Mouse (Mus musculus) thymus, postnatal 10 days (tissue): ENCODE results near the gene Klk12.

ENCODE experiments used
- DNase-seq, 2 experiments: peaks; one replicate each; pipeline ENCODE4 v3.0.0; 2021; ENCODE audit warnings: low spot score in 2 of 2

Gene Klk12

DNA sequence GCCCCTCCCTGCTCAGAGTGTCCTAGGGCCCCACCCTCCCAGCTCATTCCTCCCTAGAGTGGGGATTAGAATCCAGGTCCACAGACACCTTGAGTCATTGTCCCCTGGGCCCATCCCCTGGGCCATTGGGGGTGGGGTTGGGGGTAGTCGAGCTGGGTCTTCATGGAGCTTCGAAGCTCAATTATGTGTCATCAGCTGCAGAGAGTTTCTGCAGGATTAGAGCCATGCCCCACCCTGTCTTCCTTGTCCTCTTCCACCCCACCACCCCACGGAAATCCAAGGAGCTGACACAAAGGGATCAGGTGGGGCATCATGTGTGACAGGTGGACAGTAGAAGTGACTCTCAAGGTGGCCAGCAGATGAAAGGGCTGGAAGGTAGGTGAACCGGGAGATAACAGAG lies at the start of gene Klk12:
Gene Klk12, plus strand, starts transcription at position 301 of the 400 bp plus-strand sequence.
- DNase-seq: no peak

DNA sequence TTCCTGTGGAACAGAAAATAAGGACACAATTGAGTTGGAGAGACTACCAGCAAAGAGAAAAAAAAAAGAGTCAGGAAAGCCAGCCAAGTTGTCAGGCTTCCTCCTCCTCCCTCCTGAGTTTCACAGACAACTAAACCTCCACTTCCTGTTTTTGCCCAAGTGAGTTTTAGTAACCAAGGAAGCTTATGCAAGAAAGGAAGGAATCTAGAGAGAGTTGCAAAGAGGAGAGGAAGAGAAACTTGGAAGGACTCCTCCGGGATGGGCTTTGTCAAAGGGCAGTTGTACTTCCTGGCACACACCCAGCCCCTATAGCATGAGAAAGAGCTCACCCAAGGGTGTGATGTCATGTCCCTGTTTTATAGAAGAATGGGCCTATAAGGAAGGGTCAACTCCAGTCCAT lies 20.9 kb upstream of the Klk12 start:
- DNase-seq: no peak

DNA sequence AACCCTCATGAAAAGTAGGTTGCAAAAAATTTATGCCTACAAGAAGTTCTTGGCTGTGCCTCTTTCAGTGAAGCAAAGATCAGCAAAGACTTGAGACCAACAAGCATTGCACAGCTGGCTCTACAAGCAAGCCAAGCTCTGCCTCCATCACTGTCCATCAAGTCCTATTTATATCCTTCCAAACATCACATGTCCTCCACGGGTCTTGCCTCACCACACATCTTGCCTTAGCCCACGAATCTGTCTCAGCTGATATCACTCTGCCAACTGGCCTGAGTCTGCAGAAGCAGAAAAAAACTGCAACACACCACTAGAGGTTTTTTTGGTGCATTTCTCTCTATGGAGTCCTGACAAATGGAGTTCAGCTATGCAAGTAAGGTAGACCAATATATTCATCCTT lies 15.9 kb upstream of the Klk12 start:
- DNase-seq: no peak

DNA sequence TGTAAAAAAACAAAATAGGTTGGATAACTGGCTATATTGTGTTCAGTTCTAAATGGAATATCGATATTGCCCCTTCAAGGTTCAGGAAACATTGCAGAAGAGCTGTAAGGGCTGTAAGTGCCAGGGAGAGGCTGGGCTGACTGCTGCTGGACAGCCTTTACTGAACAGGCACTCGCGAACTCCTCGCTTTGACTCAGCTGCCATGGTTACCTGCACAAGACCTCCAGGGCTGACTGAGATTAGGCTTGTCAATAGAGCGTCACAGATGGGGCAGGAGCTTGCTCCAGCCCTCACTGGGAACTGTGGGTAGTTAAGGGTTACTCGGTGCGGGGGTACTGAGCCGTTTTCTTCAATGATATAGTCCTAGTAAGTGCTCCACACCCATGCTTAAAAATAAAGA lies 2.2 kb upstream of the Klk12 start:
- DNase-seq: no peak

DNA sequence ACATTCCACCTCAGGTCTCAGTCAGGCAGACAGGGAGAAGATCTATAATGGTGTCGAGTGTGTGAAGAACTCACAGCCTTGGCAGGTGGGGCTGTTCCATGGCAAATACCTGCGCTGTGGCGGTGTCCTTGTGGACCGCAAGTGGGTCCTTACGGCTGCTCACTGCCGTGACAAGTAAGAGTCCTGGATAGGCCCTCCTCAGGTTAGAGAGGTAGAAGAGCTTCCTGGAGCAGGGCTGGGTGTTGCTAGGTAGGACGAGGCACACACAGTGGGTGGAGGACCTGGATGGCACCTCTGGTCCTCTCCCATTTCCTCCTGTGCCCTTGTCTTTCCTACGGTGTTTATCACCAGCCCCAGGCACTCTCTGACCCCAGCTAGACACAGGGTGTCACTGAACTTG lies 939 bp downstream of the Klk12 start:
- DNase-seq: no peak

DNA sequence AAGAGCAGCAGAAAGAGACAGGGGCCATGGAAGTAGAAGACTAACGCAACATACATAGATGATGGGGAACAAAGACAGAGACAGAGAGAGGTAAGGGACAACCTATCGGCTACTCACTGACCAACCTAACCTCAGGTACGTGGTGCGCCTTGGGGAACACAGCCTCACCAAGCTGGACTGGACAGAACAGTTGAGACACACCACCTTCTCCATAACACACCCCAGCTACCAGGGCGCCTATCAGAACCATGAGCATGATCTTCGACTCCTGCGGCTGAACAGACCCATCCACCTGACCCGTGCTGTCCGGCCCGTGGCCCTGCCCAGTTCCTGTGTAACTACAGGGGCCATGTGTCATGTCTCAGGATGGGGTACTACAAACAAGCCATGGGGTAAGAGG lies 2.0 kb downstream of the Klk12 start:
- DNase-seq: no peak

DNA sequence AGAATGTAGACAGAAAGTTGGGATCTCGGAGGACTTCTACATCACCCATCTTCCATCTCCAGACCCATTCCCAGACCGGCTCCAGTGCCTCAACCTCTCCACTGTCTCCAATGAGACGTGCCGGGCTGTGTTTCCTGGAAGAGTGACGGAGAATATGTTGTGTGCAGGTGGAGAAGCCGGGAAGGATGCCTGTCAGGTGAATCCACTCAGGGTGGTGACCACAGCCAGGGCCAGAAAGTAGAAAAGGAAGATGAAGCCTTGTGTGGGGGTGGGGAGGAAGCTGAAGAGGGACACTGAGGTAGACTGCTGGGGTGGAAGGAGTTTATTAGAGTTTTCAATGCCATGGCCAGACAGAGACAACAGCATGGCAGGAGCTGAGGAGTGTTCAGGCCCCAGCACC lies 3.2 kb downstream of the Klk12 start:
- DNase-seq: no peak

DNA sequence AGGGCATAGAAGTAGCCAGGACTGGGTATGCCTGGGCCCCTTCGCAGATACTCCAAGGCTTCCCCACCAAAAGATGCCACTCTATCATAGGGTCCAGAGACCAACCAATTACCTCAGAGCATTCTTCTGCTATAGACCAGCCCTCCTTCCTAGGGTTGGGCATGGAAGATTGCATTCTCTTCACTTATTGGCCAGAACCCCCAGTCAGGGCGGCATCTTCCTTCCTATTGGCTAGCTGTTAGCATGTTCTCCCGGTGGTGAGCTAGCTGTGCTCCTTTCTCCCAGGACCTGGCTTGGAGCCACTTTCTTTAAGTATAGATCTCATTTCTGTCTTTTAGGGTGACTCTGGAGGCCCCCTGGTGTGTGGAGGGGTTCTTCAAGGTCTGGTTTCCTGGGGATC lies 4.2 kb downstream of the Klk12 start:
- DNase-seq: no peak

DNA sequence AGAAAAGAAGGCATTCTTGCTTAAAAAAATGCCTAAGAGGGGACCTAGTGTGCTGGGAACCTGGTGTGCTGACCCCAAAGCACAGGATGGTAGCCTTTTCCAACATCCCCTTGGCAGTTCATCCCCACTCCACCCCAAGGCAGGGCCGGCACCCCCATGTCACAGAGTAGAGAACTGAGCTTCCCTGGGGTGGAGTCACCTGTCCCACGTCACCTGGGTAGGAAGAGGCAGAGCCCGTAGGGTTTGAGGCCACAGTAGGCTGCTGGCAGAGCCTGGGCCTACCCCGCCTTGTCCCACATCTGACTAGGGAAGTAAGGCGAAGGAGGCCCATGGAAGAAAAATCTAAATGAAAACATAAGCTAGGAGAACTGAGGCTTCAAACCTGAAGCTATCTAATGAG lies 5.7 kb downstream of the Klk12 start, which contains the start of gene Klk11:
Gene Klk11, plus strand, starts transcription at position 241 of the 400 bp plus-strand sequence.
- no peak for DNase-seq

DNA sequence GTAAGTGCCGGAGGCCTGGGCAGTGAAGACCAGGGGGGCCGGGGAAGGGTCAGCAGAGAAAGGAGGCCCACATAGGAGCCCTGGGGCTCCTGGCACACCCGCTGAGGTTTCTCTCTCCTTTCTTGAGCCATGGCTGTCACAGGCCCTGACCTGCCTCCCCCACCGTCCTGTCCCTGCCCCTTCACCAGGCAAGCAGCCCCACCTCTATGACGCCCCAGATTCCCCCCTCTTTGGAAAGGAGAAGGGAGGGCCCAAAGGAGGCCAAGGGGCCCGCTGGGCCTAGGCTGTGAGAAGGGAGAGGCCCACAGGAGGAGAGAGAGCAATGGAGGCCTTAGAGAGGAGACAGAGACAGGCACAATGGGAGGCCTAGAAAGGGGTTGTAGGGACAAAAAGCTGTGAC lies 6.1 kb downstream of the Klk12 start:
- no peak for DNase-seq

DNA sequence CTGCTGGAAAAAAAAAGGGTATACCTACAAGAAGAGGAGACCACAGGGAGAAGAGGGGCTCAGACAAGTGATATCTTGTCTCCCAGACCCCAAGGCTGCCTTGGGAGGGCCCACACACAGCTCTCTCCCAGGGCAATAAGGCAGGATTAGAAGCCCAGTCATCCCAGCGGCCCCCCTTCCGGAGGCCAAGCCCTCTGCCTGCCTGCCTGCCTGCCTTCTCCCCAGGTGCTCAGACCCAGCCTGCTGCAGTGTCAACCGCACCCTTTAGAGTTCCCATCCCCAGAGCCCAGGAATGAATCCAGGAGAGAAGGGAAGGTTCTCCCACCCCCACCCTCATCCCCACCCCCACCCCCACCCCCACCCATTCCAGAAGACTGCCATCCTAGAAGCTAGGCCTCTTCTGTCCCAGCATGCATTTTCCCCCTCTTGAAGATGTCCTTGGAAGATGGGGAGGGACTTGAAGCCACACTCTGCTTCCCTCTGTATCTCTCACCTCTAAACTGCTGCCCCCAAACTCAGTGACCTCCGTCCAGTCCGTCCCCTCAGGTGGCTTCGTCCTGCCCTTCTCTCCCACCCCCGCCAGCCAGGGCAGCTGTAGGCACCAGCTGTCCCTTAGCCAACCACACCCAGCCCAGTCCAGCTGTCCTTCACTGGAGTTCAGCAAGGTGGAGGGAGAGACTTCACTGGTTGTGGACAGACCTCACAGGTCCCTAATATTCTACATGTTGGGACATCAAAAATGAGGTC lies 6.8 kb downstream of the Klk12 start:
- peak in 1 of 2 experiments; percentile 1 for DNase-seq

DNA sequence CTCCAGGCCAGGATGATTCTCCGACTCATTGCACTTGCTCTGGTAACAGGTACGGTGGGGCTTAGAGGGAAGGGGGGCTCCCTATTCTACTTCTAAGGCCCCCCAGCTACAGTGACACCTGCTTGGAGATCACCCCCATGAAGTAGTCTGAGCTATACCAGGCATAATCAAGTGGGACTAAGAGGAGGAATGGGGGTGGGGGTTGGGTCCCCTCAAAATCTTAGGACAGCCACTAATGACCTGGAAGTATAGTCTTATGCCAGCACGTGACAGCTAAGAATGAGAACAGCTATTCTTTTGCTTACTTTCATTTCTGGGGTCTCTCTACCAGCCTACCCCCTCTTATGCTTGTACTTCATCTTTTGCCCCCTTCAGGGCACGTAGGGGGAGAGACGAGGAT lies 7.8 kb downstream of the Klk12 start:
- DNase-seq: no peak

DNA sequence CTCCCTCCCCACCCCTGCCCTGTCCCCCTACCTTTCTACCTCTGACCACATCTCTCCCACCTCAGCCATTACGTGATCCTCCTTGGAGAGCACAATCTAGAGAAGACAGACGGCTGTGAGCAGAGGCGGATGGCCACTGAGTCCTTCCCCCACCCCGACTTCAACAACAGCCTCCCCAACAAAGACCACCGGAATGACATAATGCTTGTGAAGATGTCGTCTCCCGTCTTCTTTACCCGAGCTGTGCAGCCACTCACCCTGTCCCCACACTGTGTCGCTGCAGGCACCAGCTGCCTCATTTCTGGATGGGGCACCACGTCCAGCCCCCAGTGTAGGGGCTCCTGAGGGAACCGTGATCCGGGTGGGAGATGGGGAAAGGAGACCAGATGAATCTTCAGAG lies 8.7 kb downstream of the Klk12 start:
- no peak for DNase-seq

DNA sequence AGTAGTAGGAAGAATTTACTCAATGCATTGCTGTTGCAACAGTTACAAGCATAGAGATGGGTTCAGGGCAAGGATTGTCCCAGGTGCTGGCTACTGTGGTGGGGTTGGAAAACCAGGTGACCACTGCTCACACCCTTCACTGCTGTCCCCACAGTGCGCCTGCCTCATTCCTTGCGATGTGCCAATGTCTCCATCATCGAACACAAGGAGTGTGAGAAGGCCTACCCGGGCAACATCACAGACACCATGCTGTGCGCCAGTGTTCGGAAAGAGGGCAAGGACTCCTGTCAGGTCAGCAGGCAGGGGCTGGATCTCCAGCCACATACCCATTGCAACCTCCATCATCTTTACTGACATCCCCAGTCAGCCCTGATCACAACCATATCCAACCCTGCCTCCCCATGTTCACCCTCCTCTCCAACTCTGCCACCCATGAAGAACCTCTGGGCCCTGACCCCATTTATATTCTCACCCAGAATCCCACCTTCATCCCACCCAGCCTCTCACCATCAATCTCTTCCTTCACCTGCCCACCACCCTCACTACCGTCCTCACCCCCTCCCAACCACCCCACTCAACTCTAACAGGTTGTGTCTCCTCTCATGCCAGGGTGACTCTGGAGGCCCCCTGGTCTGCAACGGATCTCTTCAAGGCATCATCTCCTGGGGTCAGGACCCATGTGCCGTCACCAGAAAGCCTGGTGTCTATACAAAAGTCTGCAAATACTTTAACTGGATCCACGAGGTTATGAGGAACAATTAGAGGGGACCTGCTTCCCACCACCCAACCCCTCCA lies 9.7 kb downstream of the Klk12 start:
- no peak for DNase-seq

DNA sequence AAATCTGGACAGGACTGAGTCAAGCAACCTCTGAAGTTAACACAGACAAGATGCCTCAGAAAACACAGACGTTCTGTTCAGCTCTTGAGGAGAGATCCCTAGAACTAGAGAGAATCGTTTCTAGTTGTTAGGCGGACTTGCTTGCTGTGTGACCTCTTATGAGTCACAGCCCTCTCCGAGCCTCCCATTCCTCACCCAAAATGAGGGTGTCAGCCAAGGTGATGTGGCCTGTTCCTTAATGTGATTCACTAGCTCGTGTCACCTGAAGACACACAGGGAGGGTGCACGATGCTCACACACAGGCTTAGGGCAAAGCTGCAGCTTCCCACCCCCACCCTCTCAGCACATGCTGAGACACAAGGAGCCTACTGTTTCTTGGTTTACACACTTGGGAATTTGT lies 11.5 kb downstream of the Klk12 start:
- DNase-seq: no peak

DNA sequence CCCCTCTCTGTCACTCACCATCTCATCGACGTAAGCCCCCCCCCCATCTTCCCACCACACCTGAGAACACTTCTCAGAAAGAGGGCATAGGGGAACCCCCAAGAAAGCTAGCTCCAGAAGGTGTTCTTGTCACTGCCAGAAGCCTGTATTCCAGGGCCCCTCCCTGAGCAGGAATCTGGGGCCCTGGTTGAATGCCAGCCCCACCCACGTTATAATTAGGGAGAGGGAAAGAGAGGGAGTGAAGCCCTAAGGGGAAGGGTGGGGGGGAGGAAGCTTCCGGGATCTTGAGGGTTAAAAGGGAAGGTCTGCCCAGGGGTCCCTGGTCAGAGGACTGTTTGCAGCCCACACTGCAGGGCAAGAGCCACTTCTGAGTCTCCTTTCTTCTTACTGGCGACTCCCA lies 12.0 kb downstream of the Klk12 start, which contains the start of gene Klk10:
Gene Klk10, plus strand, starts transcription at position 290 of the 400 bp plus-strand sequence.
- DNase-seq: no peak

DNA sequence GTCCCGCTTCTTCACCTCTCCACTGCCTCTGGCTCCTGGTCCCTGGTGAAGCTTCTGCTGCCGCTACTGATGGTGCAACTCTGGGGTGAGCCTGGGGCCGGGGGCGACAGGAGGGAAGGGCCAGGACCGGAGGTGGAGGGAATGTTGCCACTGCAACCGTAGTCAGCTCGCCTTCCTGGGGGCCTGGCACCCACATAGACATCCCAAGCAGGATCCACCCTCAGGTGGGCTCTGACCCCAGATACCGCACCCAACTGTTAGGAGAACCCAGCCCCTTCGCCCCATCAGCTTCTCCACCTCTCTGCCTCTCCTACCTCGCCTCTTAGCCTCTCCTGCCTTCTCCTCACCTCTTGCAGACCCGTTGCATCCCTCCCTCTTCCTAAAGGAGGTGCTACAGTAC lies 12.8 kb downstream of the Klk12 start:
- DNase-seq: no peak

DNA sequence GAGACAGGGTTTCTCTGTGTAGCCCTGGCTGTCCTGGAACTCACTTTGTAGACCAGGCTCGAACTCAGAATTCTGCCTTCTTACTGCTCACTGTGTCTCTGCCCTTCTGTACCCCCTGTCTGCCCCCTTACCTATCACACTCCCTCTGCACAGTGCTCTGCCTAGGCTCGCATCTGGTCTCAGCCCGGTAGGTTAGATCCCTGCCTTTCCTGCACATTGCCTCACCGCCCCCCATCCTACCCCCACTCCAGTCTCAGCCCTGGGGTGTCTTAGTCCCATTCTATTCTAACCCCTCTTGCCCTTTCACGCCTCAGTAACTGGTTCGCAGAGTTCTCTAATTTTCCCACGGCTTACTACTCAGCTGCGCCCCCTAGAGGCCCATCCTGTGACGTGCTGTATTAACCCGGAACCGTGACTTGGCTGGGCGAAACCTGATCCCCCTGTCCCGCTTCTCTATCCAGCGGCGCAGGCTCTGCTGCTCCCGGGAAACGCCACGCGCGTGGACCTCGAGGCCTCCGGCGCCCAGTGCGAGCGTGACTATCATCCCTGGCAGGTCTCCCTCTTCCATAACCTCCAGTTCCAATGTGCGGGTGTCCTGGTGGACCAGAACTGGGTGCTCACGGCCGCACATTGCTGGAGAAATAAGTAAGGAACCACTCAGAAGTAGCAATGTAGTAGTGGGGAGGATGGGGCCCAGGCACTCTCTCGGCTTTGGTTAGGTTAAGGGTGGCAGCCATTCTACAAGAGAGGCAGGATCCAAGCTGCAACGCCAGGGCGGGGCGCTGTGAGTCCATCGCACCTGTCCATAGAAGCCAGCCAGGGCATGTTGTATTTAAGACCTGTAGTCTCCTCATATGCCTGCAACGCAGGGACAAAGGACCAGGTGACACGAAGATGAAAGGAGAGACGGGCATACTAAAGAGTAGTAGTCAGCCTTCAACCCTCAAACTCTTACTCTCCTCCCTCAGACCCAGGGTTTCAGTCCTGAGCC lies 13.9 kb downstream of the Klk12 start:
- DNase-seq: peak; percentile 20 to 71

DNA sequence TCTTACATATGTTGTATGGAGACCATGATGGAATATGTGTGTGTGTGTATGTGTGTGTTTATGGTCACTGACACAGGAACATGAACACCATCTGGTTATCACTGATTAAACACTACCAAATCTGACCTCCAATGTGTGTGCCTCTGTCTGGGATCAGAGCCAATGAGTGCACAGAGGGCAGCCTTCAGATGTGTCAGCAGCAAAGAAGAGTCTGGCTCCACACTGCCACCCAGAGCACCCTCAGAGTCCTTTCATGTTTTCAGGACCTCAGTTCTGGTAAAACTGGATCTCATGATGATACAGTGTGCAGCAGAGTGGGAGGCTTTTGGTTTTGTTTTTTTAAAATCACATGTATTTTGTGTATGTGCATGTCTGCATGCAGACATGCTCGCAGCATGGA lies 16.6 kb downstream of the Klk12 start:
- no peak for DNase-seq

DNA sequence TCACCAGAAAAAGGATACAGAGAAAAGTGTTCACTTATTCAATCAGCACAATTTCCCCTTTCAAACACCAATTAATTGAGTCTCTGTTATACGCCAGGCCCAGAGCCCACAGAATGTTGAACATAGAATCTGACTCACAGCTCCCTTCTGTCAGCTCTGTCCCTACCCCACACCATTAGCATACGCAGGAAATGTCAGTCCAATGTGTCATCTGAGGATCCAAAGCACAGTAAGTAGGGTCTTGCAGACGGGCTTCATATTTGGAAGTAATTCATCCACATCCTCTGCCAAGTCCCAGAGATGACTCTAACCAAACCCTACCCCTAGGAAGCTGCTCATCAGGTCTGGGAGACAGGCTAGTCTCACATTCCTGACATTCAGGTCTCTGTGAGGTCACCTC lies 19.4 kb downstream of the Klk12 start:
- DNase-seq: no peak

DNA sequence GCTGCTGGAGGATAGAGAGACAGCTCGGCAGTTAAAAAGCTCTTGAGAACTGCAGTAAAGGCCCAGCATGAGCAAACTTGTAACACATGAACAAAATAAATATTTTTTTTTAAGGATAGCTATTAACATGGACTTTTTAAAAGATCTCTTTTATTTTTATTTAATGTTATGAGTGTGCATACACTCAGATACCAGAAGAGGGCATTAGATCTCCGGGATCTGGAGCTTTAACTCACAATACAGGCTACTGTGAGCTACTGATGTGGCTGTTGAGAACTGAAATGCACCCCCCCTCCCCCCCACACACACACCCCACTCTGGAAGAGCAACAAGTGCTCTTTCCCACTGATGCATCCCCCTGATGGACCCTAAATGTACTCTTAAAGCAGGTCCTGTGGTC lies 20.6 kb downstream of the Klk12 start:
- no peak for DNase-seq

DNA sequence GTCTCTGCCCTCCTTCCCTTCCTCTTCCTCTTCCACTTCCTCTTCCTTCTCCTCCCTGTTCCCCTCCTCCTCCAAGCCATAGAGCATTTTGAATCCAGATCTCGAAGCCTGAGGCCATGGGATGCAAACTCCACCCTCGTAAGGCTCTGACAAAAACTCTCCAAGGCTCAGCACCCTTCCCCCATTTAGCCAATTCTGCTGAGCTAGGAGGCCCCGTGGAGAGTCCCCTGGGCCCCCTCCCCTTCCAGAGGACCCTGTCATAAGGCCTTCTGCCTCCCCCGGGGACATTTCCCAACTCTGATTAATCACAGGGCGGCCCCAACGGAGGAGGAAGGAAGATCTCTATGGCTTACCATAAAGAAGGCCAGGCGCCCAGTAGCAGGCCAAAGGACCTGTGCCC lies 22.9 kb downstream of the Klk12 start, which contains the start of gene Klk9:
Gene Klk9, plus strand, starts transcription at position 301 of the 400 bp plus-strand sequence.
- no peak for DNase-seq
